Mouse (Mus musculus) lung, adult 2 months (tissue): Measurements from ENCODE around the gene Fancb.

ENCODE experiments used
- CTCF ChIP-seq: fragments of 200-500 bp; IDR thresholded peaks from 2 replicates; pipeline ENCODE4 v1.5.1; 2011; ENCODE audit warnings: mild to moderate bottlenecking, low read length, control low read depth; ENCODE audit not compliant: insufficient read depth
- POLR2A ChIP-seq: fragments of 200-500 bp; IDR thresholded peaks from 2 replicates; pipeline ENCODE4 v1.6.1; 2011; ENCODE audit warnings: low read depth, mild to moderate bottlenecking, control low read depth, low read length, borderline replicate concordance; ENCODE audit errors: extremely low read depth

DNA sequence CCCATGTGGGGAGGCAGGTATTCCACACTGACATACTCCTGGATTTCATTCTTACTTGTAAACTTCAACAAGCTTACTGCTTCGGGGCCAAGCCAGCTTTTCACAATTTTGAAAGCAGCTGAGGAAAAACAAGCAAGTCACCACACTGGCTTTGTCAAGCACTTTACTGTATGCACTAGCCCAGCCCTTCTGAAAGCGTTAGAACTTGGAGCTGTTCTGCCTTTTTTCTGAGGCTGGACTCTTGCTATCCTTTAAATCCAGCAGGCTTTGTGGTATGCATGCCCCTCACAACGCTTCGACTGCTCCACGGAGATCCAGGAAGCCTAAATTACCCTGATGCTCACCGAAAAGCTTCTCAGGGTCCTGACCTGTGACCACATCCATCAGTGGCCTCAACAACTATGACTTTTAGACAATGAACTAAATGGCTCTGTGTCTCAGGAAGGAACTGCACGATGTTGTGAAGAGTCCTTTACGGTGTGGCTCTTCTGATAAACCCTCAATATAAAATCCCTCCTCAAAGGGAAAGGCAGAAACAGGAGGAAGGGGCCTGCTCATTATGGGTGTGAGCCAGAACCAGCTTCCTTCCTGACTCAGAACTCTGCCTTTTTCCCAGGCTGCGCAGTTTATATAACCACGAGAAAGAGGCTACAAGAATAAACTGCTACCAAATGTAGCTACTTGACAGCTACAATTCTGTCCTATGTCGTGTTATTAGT lies 28.4 kb upstream of the Fancb start:
- TF ChIP-seq CTCF (no peak), POLR2A (no peak)
